Mouse (Mus musculus) liver, embryonic 13.5 days (tissue): Measurements from ENCODE around the gene Pacs1. TPM values are rescaled to one million over a fixed set of nuclear protein-coding genes. Genes with fewer than 3 reads are reported as not detected.
"Not testable (repeated sequence)": the region's sequence is repeated elsewhere in the genome, so short reads cannot be mapped to it uniquely, and the experiment has no call there.

Experiments used
- ATAC-seq: fragments of 200-750 bp; cut with Nextera tagmentation; 2 replicates; pipeline ENCODE4 v1.8.0; 2017; ENCODE audit warnings: low read depth, mild to moderate bottlenecking, moderate number of reproducible peaks, moderate library complexity
- DNase-seq: peaks from one replicate; pipeline ENCODE4 v3.0.0; 2022
- H3K27ac ChIP-seq: fragments of 300-500 bp; sonication (generic); 2 replicates; pipeline ENCODE4 v1.5.1; 2015; ENCODE audit warnings: moderate library complexity, mild to moderate bottlenecking, inconsistent platforms
- H3K27me3 ChIP-seq: fragments of 300-500 bp; sonication (generic); 2 replicates; pipeline ENCODE4 v1.6.1; 2015; ENCODE audit warnings: mild to moderate bottlenecking, inconsistent platforms
- H3K36me3 ChIP-seq: fragments of 300-500 bp; sonication (generic); 2 replicates; pipeline ENCODE4 v1.6.1; 2015; ENCODE audit warnings: mild to moderate bottlenecking, inconsistent platforms
- H3K4me1 ChIP-seq: fragments of 300-500 bp; sonication (generic); replicated peaks from 2 replicates; pipeline ENCODE4 v1.6.1; 2015; ENCODE audit warnings: inconsistent platforms
- H3K4me2 ChIP-seq: fragments of 300-500 bp; sonication (generic); 2 replicates; pipeline ENCODE4 v1.6.1; 2015; ENCODE audit warnings: inconsistent platforms, mild to moderate bottlenecking, moderate library complexity
- H3K4me3 ChIP-seq: fragments of 300-500 bp; sonication (generic); replicated peaks from 2 replicates; pipeline ENCODE4 v1.5.1; 2015; ENCODE audit warnings: mild to moderate bottlenecking, inconsistent platforms
- H3K9ac ChIP-seq: fragments of 300-500 bp; sonication (generic); 2 replicates; pipeline ENCODE4 v1.6.1; 2015; ENCODE audit warnings: mild to moderate bottlenecking, inconsistent platforms
- H3K9me3 ChIP-seq: fragments of 300-500 bp; sonication (generic); replicated peaks from 2 replicates; pipeline ENCODE4 v1.6.1; 2016; ENCODE audit warnings: inconsistent platforms
- WGBS: fragments of 180-500 bp; shearing (Covaris S2); methylation state at CpG from one replicate; pipeline ENCODE4 v1.1.7; 2015; ENCODE audit not compliant: insufficient replicate concordance; 5-methylcytosine and 5-hydroxymethylcytosine counted together
- polyA plus RNA-seq: library from polyadenylated mRNA; unstranded; fragments of >200 nt; fragmentation: Nextera tagmentation; extraction: Ambion mirVana; gene quantifications from 2 replicates; pipeline ENCODE4 v1.2.1, GENCODE M21; 2015

Pacs1 gene
- polyA plus RNA-seq, 1 experiment from 2014 or later: 7.7 TPM

DNA sequence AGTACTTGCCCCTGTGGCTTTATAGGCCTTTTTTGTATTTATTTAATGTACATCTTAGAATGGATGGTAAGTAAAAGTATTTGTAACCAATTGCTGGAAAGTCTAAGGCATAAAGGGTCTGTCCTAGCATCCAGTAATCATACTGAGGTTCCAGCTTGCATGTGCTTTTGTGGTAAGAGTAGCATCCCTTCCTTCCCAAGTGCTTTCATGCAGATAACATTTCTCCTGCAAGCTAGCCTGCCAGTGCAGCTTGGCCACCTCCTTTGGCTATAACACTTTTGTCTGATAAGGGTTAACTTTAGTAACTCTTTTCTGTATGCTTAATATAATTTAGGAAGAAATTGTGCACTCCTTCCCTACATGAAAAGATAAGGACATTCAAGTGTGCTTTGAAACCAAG lies 4.9 kb downstream of the Pacs1 start:
- Histone ChIP-seq H3K36me3 (no peaks in the 10 kb centered on the region), H3K4me2 (peak overlapping the region; percentile 13; the same call in 1 of the 2 replicates), H3K9ac (no peak overlapping the region; the same call in 1 of the 2 replicates), H3K4me1 (peaks cover 77% of the 10 kb centered on the region), H3K4me3 (no peak overlapping the region), H3K27me3 (no peaks in the 10 kb centered on the region), H3K9me3 (no peaks in the 10 kb centered on the region), H3K27ac (peak overlapping the region; percentile 86)
- peak; percentile 10; the same call in 1 of the 2 replicates for ATAC-seq
- peak; percentile 32 for DNase-seq

DNA sequence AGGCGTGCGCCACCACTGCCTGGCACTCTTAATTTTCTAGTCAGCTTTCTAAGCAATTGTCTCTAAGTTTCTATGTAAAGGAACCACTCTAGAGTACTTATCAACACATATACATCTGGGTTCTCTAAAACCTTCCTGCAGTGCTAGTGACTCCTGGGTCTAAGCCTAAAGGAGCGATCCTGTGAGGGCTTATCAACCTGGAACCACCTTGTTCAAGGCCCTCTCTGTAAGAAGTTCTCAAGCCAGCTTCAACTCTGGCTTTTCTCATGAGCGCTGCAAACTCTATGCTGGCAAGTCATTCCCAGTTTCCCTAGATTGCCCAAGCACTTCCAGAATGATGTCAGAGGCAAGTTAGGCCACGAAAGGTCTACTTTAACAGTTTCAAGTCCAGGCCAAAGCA lies 5.9 kb downstream of the Pacs1 start:
- no peak overlapping the region for H3K4me3 ChIP-seq
- H3K4me1 ChIP-seq: peaks cover 76% of the 10 kb centered on the region
- no peaks in the 10 kb centered on the region for H3K36me3 ChIP-seq
- WGBS: 46% methylated on average over 5 of the region's 5 CpGs
- H3K4me2 ChIP-seq: peak overlapping the region; percentile 53
- peak overlapping the region; percentile 37 for H3K9ac ChIP-seq
- peak overlapping the region; percentile 86 for H3K27ac ChIP-seq
- H3K9me3 ChIP-seq: no peaks in the 10 kb centered on the region
- DNase-seq: peak; percentile 63
- no peaks in the 10 kb centered on the region for H3K27me3 ChIP-seq
- ATAC-seq: peak; percentile 83

DNA sequence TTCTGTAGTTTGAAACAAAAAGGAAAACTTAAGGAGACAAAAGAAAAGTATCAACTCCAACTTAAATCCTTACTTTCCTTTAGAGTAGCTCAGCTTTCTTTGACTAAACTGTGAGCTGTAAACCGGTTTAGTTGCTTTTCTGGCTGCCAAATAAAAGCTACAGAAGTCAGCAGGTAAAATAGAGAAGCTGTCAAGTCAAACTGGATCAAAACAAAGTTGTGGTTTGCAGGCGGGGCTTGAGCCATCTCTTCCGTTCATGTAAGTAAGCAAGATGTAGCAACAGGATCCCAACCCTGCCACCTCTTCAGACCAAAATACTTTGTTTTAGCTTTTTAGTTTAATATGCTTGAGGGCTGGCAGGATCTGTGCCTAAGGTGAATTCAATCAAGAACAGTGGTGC lies 15.8 kb downstream of the Pacs1 start:
- Histone ChIP-seq H3K36me3 (peaks cover 3% of the 10 kb centered on the region; the same call in 1 of the 2 replicates), H3K4me3 (no peak overlapping the region), H3K9ac (no peak overlapping the region), H3K4me2 (no peak overlapping the region), H3K27me3 (no peaks in the 10 kb centered on the region), H3K4me1 (peaks cover 16% of the 10 kb centered on the region), H3K9me3 (no peaks in the 10 kb centered on the region), H3K27ac (no peak overlapping the region)
- ATAC-seq (no peak), DNase-seq (no peak)
- 14% methylated on average over 3 of the region's 3 CpGs for WGBS

DNA sequence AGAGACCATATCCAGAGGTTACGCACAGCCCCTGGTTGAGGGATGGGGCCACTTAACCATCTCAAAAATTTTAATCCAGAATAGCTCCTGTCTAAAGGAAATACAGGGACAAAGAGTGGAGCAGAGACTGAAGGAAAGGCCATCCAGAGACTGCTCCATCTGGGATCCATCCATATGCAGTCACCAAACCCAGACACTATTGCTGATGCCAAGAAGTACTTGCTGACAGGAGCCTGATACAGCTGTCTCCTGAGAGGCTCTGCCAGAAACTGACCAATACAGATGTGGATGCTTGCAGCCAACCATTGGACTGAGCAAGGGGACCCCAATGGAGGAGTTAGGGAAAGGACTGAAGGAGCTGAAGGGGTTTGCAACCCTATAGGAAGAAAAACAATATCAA lies 35.9 kb downstream of the Pacs1 start:
- ATAC-seq, H3K9me3 ChIP-seq, H3K4me1 ChIP-seq, H3K27me3 ChIP-seq, H3K36me3 ChIP-seq, H3K9ac ChIP-seq, H3K4me2 ChIP-seq, H3K4me3 ChIP-seq, DNase-seq, H3K27ac ChIP-seq: not testable (repeated sequence)
- WGBS: 94% methylated on average over 1 of the region's 1 CpGs

DNA sequence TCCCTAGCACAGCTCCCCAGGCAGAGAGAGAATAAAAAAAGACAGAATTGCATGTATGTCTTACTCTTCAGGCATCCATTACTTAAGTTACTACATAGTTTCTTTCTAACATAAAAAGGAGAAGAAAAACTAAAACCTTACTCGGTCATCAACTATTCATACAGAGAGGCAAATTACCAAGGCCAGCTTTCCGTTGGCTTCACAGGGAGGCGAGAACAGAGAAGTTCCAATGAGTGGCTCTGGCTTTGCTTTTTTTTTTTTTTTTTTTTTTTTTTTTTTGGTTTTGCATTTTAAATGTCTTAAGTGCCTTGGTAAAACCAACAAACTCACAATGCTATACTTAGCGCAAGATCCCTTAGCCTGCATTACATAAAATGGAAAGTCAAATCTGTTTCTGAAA lies 40.2 kb downstream of the Pacs1 start:
- Histone ChIP-seq H3K4me3 (no peak overlapping the region), H3K27ac (no peak overlapping the region), H3K27me3 (no peaks in the 10 kb centered on the region), H3K9ac (no peak overlapping the region), H3K4me1 (0 out of 2 replicates have a peak, but pooled peaks cover 2% of the 10 kb centered on the region), H3K9me3 (no peaks in the 10 kb centered on the region), H3K4me2 (no peak overlapping the region), H3K36me3 (no peaks in the 10 kb centered on the region)
- 77% methylated on average over 4 of the region's 4 CpGs for WGBS
- ATAC-seq: no peak
- no peak for DNase-seq

DNA sequence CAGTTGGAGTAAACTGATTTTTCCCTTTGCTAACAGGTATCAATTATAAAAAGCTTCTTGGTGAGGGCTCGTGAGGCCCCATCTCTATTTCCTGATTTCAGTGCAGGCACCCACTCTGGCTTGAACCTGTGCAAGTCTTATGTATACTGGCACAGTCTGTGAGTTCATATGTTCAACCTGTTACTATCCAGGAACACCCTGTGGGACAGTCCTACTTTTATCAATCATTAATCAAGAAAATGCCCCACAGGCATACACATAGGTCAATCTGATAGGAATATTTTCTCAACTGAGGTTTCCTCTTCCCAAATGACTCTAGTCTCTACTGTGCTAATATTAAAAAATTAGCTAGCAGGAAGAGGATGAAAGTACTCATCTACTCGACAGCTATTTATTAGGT lies 42.8 kb downstream of the Pacs1 start:
- ATAC-seq (no peak), DNase-seq (no peak)
- Histone ChIP-seq H3K4me1 (0 out of 2 replicates have a peak, but pooled peaks cover 2% of the 10 kb centered on the region), H3K9ac (no peak overlapping the region), H3K9me3 (no peaks in the 10 kb centered on the region), H3K4me2 (no peak overlapping the region), H3K27me3 (no peaks in the 10 kb centered on the region), H3K27ac (no peak overlapping the region), H3K36me3 (no peaks in the 10 kb centered on the region), H3K4me3 (no peak overlapping the region)
- 63% methylated on average over 2 of the region's 2 CpGs for WGBS

DNA sequence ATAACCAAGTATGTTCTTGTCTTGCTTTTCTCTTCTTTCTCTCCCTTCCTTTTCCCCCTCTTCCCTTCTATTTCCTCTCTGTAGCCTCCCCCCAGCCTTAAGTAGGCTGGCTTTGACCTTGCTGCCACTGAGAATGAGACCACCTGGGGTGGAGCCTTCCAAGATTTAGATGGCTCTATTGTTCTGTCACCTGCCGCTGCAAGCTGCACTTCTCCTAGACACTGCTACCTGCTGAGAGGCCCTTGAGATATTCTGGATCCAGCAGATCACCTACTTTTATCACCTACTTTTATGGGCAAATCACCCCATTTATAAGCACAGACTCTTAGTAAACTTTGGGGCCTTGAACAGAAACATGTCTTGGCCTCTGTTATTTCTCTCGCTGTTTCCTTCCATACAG lies 48.3 kb downstream of the Pacs1 start:
- H3K4me3 ChIP-seq: no peak overlapping the region
- no peak overlapping the region for H3K27ac ChIP-seq
- H3K4me1 ChIP-seq: 0 out of 2 replicates have a peak, but pooled peaks cover 5% of the 10 kb centered on the region
- WGBS: 81% methylated on average over 2 of the region's 2 CpGs
- DNase-seq (no peak), ATAC-seq (no peak)
- no peaks in the 10 kb centered on the region for H3K36me3 ChIP-seq
- no peaks in the 10 kb centered on the region for H3K27me3 ChIP-seq
- H3K9me3 ChIP-seq: no peaks in the 10 kb centered on the region
- no peak overlapping the region for H3K4me2 ChIP-seq
- H3K9ac ChIP-seq: no peak overlapping the region

GRCm38 (mm10) chr19:5224077-5224476 lies 48.8 kb downstream of the Pacs1 start:
- WGBS: 62% methylated on average over 4 of the region's 4 CpGs
- Histone ChIP-seq H3K4me2 (no peak overlapping the region), H3K4me1 (0 out of 2 replicates have a peak, but pooled peaks cover 5% of the 10 kb centered on the region), H3K4me3 (no peak overlapping the region), H3K27me3 (no peaks in the 10 kb centered on the region), H3K36me3 (no peaks in the 10 kb centered on the region), H3K9ac (no peak overlapping the region), H3K27ac (no peak overlapping the region), H3K9me3 (no peaks in the 10 kb centered on the region)
- DNase-seq (no peak), ATAC-seq (no peak)

GRCm38 (mm10) chr19:5221926-5222325 lies 51.0 kb downstream of the Pacs1 start:
- 63% methylated on average over 2 of the region's 2 CpGs for WGBS
- H3K27ac ChIP-seq: no peak overlapping the region
- no peak for ATAC-seq
- no peaks in the 10 kb centered on the region for H3K36me3 ChIP-seq
- no peak overlapping the region for H3K4me3 ChIP-seq
- no peak overlapping the region for H3K4me2 ChIP-seq
- no peak overlapping the region for H3K9ac ChIP-seq
- no peaks in the 10 kb centered on the region for H3K9me3 ChIP-seq
- 0 out of 2 replicates have a peak, but pooled peaks cover 5% of the 10 kb centered on the region for H3K4me1 ChIP-seq
- DNase-seq: no peak
- no peaks in the 10 kb centered on the region for H3K27me3 ChIP-seq

- not testable (repeated sequence) for DNase-seq, H3K4me2 ChIP-seq, H3K27ac ChIP-seq, H3K9me3 ChIP-seq, H3K9ac ChIP-seq, H3K4me1 ChIP-seq, H3K4me3 ChIP-seq, ATAC-seq, H3K36me3 ChIP-seq, H3K27me3 ChIP-seq
- 33% methylated on average over 2 of the region's 2 CpGs for WGBS
Observed at GRCm38 (mm10) chr19:5221219-5221723, 51.6 kb downstream of the Pacs1 start.

DNA sequence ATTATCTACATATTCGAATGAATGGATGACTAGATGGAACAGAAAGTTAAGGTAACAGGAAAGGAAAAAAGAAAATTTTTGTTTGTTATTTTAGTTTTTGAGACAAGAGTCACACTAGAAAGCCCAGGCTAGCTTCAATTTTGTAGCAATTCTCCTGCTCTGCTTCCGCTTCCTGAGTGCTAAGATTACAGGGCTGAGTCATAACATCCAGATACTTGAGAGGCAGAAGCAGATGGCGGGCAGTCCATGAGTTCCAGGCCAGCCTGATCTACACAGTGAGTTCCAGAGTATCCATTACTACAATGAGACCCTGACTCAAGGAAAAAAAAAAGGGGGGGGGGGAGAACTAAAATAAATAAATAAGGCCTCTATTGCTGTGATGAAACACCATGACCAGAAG lies 52.5 kb downstream of the Pacs1 start:
- H3K9me3 ChIP-seq: no peaks in the 10 kb centered on the region
- 0 out of 2 replicates have a peak, but pooled peaks cover 5% of the 10 kb centered on the region for H3K4me1 ChIP-seq
- H3K9ac ChIP-seq: no peak overlapping the region
- 68% methylated on average over 3 of the region's 3 CpGs for WGBS
- H3K36me3 ChIP-seq: no peaks in the 10 kb centered on the region
- no peak overlapping the region for H3K4me2 ChIP-seq
- H3K4me3 ChIP-seq: no peak overlapping the region
- H3K27ac ChIP-seq: no peak overlapping the region
- DNase-seq (no peak), ATAC-seq (no peak)
- no peaks in the 10 kb centered on the region for H3K27me3 ChIP-seq

DNA sequence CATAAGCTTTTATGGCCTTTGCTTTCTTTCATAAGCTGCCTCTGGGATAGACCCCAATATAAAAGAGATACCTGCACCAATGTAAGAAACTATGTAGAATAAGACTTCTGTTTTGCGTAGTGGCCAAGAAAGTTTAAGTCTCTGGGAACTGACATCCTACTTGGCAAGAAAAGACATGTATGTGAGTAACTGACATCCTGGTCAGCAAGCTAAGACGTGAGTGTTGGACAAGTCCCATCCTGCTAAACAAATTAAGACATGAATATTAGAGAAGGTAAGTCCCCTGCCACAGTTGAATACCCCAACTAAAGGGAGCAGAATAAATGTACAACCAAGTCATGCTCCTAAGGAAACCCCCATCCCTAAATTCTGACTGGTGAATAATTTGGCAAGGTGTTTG lies 71.2 kb downstream of the Pacs1 start:
- H3K4me1 ChIP-seq: peaks cover 9% of the 10 kb centered on the region; the same call in 1 of the 2 replicates
- H3K36me3 ChIP-seq: no peaks in the 10 kb centered on the region
- DNase-seq (no peak), ATAC-seq (no peak)
- no peak overlapping the region for H3K4me2 ChIP-seq
- H3K9me3 ChIP-seq: no peaks in the 10 kb centered on the region
- no peaks in the 10 kb centered on the region for H3K27me3 ChIP-seq
- H3K9ac ChIP-seq: no peak overlapping the region
- WGBS: 80% methylated on average over 2 of the region's 2 CpGs
- no peak overlapping the region for H3K4me3 ChIP-seq
- no peak overlapping the region for H3K27ac ChIP-seq
